Mouse (Mus musculus) embryonic fibroblast, embryonic 13.5 days (primary cell): ENCODE data around the gene Zmat5. TPM values are rescaled to one million over a fixed set of nuclear protein-coding genes. Genes with fewer than 3 reads are reported as not detected.
A peak's percentile ranks its signal among the peaks of the same experiment; 100 is the strongest.

Source experiments
- H3K27ac ChIP-seq: 2 replicates; pipeline ENCODE4 v1.5.1; 2012; ENCODE audit warnings: low read length, control low read depth, inconsistent platforms; ENCODE audit not compliant: insufficient read depth
- H3K4me1 ChIP-seq: 2 replicates; pipeline ENCODE4 v1.6.1; 2011; ENCODE audit warnings: low read length; ENCODE audit not compliant: control insufficient read depth, insufficient read depth
- H3K4me3 ChIP-seq: 2 replicates; pipeline ENCODE4 v1.5.1; 2011; ENCODE audit warnings: mild to moderate bottlenecking, control low read depth, low read length; ENCODE audit not compliant: insufficient read depth
- CTCF ChIP-seq: IDR thresholded peaks from 2 replicates; pipeline ENCODE4 v1.5.1; 2011; ENCODE audit warnings: mild to moderate bottlenecking, control low read depth, low read length, moderate library complexity, borderline replicate concordance; ENCODE audit not compliant: insufficient read depth
- POLR2A ChIP-seq: IDR thresholded peaks from 2 replicates; pipeline ENCODE4 v1.6.1; 2011; ENCODE audit warnings: low read depth, mild to moderate bottlenecking, control low read depth, low read length, moderate library complexity
- polyA plus RNA-seq: library from polyadenylated mRNA; stranded (reverse); fragments of >200 nt; gene quantifications from 2 replicates; pipeline ENCODE4 v1.2.4, GENCODE M21; 2011; ENCODE audit warnings: low read depth; ENCODE audit not compliant: missing spikeins, insufficient read length

Gene Zmat5
- polyA plus RNA-seq, 1 experiment, result 9.4 TPM

DNA sequence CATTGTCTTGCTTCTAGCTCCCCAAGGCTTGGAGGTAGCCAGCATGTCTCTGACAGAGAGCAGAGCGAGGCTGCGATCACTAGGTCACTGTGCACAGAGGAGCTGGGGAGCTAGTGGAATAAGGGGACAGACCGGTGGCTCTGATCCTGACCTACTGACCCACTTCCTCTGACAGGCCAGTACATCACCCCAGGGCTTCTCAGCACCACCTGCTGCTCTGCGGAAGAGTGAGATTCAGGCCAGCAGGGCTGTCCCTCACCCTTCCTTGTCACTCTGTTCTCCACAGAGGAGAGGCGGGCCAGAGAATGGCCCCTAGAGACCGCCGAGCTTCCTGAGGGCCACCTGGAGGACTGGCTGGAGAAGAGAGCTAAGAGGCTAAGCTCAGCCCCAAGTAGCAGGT lies 27.3 kb downstream of the Zmat5 start:
- no peak for TF ChIP-seq CTCF
- TF ChIP-seq POLR2A, result no peak
- Histone ChIP-seq H3K4me3 (no peak overlapping the region), H3K27ac (no peak overlapping the region), H3K4me1 (no peaks in the 10 kb centered on the region)

DNA sequence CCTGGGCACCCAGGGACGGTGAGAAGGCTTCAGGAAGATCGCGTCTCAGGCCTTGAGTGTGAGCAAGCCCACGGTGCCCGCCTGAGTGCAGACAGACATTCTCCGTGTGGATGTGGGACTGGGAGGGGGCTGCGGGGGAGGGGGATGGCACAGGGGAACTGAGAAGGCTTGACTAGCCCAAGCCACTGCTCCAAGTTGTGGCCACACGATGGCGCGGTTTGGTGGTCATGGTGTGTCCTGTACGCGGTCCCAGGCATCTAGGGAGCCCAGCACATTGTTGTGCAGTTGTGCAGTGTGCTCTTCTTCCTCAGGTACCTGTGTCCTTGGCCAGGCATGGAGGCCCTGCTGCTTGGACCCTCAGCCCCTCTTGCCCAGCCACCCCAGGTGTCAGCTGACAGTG lies 29.7 kb downstream of the Zmat5 start:
- no peak overlapping the region for H3K4me3 ChIP-seq
- TF ChIP-seq POLR2A, result no peak
- TF ChIP-seq CTCF, result peak; percentile 61; the same call in 1 of the 2 replicates
- H3K4me1 ChIP-seq, result no peaks in the 10 kb centered on the region
- no peak overlapping the region for H3K27ac ChIP-seq

DNA sequence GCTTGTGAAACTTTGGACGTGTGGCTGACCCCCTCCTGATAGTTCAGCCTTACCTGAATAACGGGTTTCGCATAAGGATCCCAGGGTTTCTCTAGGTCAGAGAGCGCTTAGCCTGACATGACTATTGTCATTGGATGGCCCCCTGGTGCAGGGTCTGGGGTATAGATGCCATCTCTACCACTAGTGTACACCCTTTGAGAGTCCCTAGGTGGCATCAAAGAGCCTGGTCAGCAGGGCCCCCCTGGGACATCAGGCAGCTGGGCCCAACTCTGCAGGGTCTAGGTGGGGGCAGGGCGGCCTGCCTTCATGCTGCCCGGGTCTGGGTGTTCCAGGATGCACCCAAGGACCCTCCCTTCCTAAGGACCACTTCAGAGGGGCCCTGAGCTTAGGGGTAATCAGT lies 31.9 kb downstream of the Zmat5 start:
- no peaks in the 10 kb centered on the region for H3K4me1 ChIP-seq
- H3K27ac ChIP-seq, result no peak overlapping the region
- TF ChIP-seq POLR2A (no peak), CTCF (no peak)
- no peak overlapping the region for H3K4me3 ChIP-seq

DNA sequence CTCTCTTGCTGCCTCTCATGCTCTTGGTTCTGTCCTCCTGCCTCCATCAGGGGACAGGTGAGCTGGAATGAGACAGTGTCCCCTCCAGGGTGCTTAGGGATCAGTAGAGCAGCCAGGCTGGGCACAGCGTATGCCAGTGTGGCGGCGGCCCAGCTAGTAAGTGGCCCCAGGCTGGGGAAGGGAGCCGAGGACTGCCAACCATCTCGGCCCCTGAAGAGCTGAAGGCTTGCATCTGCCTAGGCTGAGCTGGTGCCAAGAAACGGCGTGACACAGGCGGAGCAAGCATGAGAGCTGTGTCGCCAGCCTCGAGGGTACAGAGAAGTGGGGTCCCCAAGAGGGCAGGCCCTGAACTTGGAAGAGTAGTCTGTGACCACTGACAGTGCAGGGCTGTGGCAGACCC lies 33.2 kb downstream of the Zmat5 start:
- Histone ChIP-seq H3K4me1 (no peaks in the 10 kb centered on the region), H3K4me3 (no peak overlapping the region), H3K27ac (no peak overlapping the region)
- TF ChIP-seq CTCF (no peak), POLR2A (no peak)

DNA sequence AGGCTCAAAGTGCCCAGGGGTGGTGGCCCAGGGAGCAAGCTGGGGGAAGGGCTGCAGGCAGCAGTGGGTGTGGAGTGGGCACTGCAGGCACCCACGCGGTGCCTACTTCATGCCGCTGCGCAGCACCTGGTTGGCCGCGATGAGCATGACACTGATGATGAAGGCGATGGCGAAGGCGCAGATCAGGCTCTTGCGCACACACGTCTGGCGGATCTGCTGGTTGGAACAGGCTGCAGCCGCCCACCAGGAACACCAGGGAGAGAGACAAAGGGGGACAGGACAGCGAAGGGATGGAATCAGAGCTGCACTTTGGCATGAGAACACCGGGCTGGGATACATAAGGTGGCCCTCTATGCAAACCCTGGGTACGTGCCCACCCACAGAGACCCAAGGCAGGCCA lies 34.2 kb downstream of the Zmat5 start:
- TF ChIP-seq POLR2A, result no peak
- no peak for TF ChIP-seq CTCF
- no peaks in the 10 kb centered on the region for H3K4me1 ChIP-seq
- H3K4me3 ChIP-seq, result no peak overlapping the region
- no peak overlapping the region for H3K27ac ChIP-seq

DNA sequence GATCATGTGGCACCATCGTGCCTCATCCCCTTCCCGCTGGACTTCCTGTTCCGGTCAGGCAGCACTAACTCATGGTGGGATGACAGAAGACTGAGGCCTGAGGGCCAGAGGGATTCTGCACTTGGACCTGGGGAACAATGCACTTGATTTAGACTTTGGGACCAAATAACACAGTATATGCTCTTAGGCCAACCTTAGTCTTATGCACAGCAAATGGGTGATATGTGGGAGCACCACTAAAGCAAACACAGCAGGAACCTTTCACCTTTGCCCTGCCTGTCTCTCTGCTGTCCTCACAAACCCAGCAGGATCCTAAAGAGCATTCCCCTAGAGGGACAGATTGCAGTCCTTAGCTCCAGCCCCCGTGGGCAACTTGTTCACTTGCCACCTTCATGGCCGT lies 36.3 kb downstream of the Zmat5 start:
- Histone ChIP-seq H3K4me3 (no peak overlapping the region), H3K27ac (no peak overlapping the region), H3K4me1 (no peaks in the 10 kb centered on the region)
- TF ChIP-seq CTCF (no peak), POLR2A (no peak)

DNA sequence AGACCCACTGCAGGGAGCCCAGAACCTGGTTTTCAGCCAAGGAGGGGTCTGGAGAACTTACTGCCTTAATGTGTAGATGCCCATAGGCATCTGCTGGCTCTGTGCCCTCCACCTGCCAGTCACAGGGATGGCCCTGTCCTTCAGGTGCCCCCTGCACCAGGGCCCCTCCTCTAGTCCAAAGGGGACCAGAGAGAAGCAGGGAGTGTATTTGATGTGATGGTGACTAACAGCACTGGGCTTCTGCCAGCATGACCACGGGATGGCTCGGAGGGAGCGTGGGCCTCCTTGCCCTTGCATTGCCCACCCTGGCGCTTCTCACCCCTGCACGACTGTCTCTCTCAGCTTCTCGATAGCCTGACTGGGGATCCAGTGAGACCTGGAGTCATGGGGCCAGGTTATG lies 40.2 kb downstream of the Zmat5 start:
- Histone ChIP-seq H3K4me1 (no peaks in the 10 kb centered on the region), H3K27ac (no peak overlapping the region), H3K4me3 (no peak overlapping the region)
- TF ChIP-seq CTCF (no peak), POLR2A (no peak)

DNA sequence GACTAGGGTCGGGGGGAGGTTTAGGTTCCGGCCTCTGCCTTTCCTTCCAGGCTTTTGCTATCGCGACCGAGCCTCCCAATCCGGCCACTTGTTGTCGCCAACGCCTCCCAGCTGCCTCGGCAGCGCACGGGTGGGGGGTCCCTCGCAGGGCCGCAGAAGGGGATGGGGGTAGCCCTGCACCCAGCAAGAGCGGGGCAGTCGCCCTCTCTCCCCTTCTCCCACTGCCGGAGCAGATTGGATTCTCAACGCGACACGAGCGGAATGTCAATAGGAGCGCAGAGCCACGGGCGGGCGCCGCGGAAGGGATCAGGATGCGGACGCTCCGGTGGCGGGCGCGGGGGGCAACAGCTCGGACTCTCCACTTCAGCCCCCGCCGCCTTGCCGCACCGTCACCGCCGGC lies 41.5 kb downstream of the Zmat5 start:
- Histone ChIP-seq H3K27ac (no peak overlapping the region), H3K4me1 (no peaks in the 10 kb centered on the region), H3K4me3 (no peak overlapping the region)
- TF ChIP-seq CTCF, result no peak
- no peak for TF ChIP-seq POLR2A

DNA sequence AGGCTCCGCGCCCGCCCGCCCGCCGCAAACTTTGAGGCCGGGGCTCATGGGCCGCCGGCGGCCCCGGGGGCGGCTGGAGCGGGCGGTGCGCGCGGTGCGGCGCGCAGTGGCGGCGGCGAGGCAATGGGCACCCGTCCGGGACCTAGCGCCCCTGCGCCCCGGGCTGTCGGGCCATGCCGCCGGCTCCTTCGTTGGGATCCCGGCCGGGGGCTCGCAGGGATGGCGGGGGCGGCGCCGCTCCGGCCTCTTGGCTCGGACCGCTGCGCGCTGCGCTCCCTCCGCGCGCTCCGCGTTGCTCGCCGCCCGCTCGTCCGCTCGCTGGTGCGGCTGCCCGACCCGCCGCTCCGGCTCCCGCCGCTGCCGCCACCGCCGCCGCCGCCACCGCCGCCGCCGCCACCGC lies 42.3 kb downstream of the Zmat5 start, which contains the start of gene Cabp7:
Gene Cabp7 (minus strand): TSS at position 46 of the 400 bp plus-strand sequence.
- Histone ChIP-seq H3K4me3 (no peak within 1 kb of the TSS), H3K27ac (no peak within 1 kb of the TSS), H3K4me1 (no peaks in the 10 kb centered on the region)
- TF ChIP-seq POLR2A (no peak), CTCF (no peak)

DNA sequence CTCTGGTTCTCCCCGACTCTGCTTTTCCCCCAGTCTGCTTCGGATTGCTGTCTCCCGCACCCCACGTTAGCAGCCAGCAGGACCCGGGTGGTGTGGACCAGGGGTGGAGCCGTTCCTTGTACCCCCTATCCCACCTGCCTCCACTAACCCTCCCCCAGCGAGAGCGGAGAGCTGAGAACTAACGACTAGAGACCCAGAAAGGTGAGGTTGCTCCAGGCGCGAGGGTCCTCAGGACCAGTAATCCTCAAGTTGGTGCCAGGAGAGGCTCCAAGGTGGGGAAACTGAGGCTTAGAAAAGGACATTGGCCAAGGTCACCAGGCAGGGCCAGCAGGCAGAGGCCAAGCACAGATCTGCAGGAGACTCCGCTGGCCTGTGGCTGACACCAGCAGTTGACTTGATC lies 42.8 kb downstream of the Zmat5 start:
- H3K4me3 ChIP-seq, result no peak overlapping the region
- TF ChIP-seq CTCF (no peak), POLR2A (no peak)
- H3K4me1 ChIP-seq, result no peaks in the 10 kb centered on the region
- no peak overlapping the region for H3K27ac ChIP-seq

DNA sequence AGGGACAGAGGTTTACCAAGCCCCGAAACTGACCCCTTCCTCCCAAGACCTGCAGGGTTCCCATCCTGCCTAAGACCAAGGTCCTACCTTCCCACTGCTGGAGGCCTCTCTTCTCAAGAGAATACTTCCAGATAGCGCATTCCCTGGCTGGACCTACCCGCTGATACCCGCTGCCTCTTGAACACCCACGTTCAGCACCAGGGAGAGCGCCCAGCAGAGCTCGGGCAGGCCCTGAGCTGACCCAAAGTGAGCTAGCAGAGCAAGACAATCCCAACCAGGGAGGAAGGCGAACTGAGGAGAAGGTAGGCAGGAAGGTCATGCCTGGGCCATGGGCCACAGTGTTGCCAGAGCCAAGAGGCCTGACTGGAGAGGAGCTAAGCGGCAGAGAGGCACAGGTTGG lies 45.8 kb downstream of the Zmat5 start:
- Histone ChIP-seq H3K27ac (no peak overlapping the region), H3K4me3 (no peak overlapping the region), H3K4me1 (no peaks in the 10 kb centered on the region)
- TF ChIP-seq POLR2A, result no peak
